Mouse (Mus musculus) liver, embryonic 15.5 days (tissue): ENCODE measurements around the gene Cbx1. TPM values are rescaled to one million over a fixed set of nuclear protein-coding genes. Genes with fewer than 3 reads are reported as not detected.
"Not testable (repeated sequence)": the region's sequence is repeated elsewhere in the genome, so short reads cannot be mapped to it uniquely, and the experiment has no call there.

Experiments used
- ATAC-seq: fragments of 200-750 bp; cut with Nextera tagmentation; 2 replicates; pipeline ENCODE4 v1.8.0; 2017; ENCODE audit warnings: moderate number of reproducible peaks, mild to moderate bottlenecking, moderate library complexity; ENCODE audit not compliant: insufficient read depth
- H3K27ac ChIP-seq: fragments of 300-500 bp; sonication (generic); replicated peaks from 2 replicates; pipeline ENCODE4 v1.5.1; 2015; ENCODE audit warnings: mild to moderate bottlenecking, inconsistent platforms
- H3K27me3 ChIP-seq: fragments of 300-500 bp; sonication (generic); 2 replicates; pipeline ENCODE4 v1.6.1; 2015; ENCODE audit warnings: mild to moderate bottlenecking, inconsistent platforms
- H3K36me3 ChIP-seq: fragments of 300-500 bp; sonication (generic); replicated peaks from 2 replicates; pipeline ENCODE4 v1.6.1; 2015; ENCODE audit warnings: moderate library complexity, mild to moderate bottlenecking, inconsistent platforms
- H3K4me1 ChIP-seq: fragments of 300-500 bp; sonication (generic); replicated peaks from 2 replicates; pipeline ENCODE4 v1.6.1; 2015; ENCODE audit warnings: inconsistent platforms
- H3K4me2 ChIP-seq: fragments of 300-500 bp; sonication (generic); 2 replicates; pipeline ENCODE4 v1.6.1; 2015; ENCODE audit warnings: moderate library complexity, mild to moderate bottlenecking, inconsistent platforms
- H3K4me3 ChIP-seq: fragments of 300-500 bp; sonication (generic); replicated peaks from 2 replicates; pipeline ENCODE4 v1.5.1; 2015; ENCODE audit warnings: mild to moderate bottlenecking, inconsistent platforms
- H3K9ac ChIP-seq: fragments of 300-500 bp; sonication (generic); 2 replicates; pipeline ENCODE4 v1.6.1; 2015; ENCODE audit warnings: moderate library complexity, mild to moderate bottlenecking, inconsistent platforms
- H3K9me3 ChIP-seq: fragments of 300-500 bp; sonication (generic); replicated peaks from 2 replicates; pipeline ENCODE4 v1.6.1; 2016; ENCODE audit warnings: inconsistent platforms
- WGBS: fragments of 180-500 bp; shearing (Covaris S2); methylation state at CpG from one replicate; pipeline ENCODE4 v1.1.7; 2015; ENCODE audit warnings: mixed read lengths; ENCODE audit not compliant: insufficient replicate concordance; 5-methylcytosine and 5-hydroxymethylcytosine counted together
- polyA plus RNA-seq: library from polyadenylated mRNA; unstranded; fragments of >200 nt; fragmentation: Nextera tagmentation; extraction: Ambion mirVana; gene quantifications from 2 replicates; pipeline ENCODE4 v1.2.1, GENCODE M21; 2015

The Cbx1 gene
- polyA plus RNA-seq, 1 experiment from 2014 or later, result 29.8 TPM

DNA sequence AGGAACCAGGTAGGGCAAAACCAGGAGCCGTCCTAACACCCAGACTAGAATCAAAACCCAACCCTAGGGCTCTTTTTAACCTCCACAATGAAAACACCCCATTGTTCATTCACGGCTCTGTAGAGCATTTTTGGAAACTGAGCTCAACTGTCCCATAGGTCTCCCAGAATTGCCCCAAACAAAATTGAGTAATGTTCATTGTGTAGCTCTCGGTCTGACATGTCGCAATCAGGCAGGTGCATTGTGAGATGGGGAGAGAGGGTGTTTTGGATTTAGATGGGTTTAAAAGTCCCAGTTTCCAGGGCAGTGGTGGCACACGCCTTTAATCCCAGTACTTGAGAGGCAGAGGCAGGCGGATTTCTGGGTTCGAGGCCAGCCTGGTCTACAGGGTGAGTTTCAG, 50.5 kb downstream of the Cbx1 start:
- no peaks in the 10 kb centered on the region for H3K4me1 ChIP-seq
- no peaks in the 10 kb centered on the region for H3K36me3 ChIP-seq
- no peak overlapping the region for H3K4me2 ChIP-seq
- no peak overlapping the region for H3K4me3 ChIP-seq
- 60% methylated on average over 7 of the region's 7 CpGs for WGBS
- no peaks in the 10 kb centered on the region for H3K9me3 ChIP-seq
- no peak overlapping the region for H3K9ac ChIP-seq
- no peak for ATAC-seq
- H3K27me3 ChIP-seq, result peaks cover 7% of the 10 kb centered on the region; the same call in 1 of the 2 replicates
- no peak overlapping the region for H3K27ac ChIP-seq

DNA sequence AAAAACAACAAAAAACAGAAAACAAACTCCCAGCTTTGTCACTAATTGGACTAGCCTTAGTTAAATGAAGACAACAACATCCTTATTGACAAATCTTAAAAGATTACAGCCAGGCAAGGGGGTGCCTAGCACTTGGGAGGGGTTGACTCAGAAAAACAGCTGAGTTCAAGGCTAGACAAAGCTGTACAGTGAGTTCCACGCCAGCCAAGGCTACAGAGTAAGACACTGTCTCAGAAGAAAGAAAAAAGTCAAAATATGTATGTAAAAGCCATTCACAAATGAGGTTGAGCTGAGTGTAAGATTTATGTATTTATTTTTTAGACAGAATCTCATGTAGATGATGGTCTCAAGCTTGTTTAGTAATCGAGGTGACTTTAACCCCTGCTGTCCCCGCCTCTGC, 51.0 kb downstream of the Cbx1 start:
- no peaks in the 10 kb centered on the region for H3K36me3 ChIP-seq
- WGBS, result 54% methylated on average over 3 of the region's 3 CpGs
- H3K27me3 ChIP-seq, result peaks cover 7% of the 10 kb centered on the region; the same call in 1 of the 2 replicates
- H3K4me2 ChIP-seq, result no peak overlapping the region
- no peak for ATAC-seq
- H3K4me3 ChIP-seq, result no peak overlapping the region
- H3K27ac ChIP-seq, result no peak overlapping the region
- no peaks in the 10 kb centered on the region for H3K4me1 ChIP-seq
- no peaks in the 10 kb centered on the region for H3K9me3 ChIP-seq
- no peak overlapping the region for H3K9ac ChIP-seq

DNA sequence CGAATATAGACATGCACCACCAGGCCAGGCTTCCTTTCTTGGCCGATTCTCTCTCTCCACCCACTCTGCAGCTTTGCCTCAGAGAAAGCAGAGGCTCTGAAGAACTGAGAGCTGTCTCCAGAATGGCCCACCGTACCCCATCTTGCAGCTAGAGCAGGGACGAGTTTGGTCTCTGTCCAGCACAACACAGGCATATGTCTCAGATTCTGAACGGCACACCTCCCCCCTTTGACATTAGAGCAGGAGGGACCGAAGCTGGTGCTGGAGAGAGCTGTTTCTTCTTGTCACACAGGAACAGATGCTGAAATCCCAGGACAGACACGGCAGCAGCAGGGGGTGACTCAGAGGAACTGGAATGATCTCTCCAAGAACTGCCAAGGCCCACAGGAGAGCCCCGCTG, 51.4 kb downstream of the Cbx1 start:
- no peak overlapping the region for H3K27ac ChIP-seq
- H3K4me2 ChIP-seq, result no peak overlapping the region
- 47% methylated on average over 8 of the region's 8 CpGs for WGBS
- no peaks in the 10 kb centered on the region for H3K36me3 ChIP-seq
- H3K4me3 ChIP-seq, result no peak overlapping the region
- H3K9ac ChIP-seq, result no peak overlapping the region
- H3K27me3 ChIP-seq, result peaks cover 7% of the 10 kb centered on the region; the same call in 1 of the 2 replicates
- H3K4me1 ChIP-seq, result no peaks in the 10 kb centered on the region
- no peak for ATAC-seq
- H3K9me3 ChIP-seq, result no peaks in the 10 kb centered on the region

DNA sequence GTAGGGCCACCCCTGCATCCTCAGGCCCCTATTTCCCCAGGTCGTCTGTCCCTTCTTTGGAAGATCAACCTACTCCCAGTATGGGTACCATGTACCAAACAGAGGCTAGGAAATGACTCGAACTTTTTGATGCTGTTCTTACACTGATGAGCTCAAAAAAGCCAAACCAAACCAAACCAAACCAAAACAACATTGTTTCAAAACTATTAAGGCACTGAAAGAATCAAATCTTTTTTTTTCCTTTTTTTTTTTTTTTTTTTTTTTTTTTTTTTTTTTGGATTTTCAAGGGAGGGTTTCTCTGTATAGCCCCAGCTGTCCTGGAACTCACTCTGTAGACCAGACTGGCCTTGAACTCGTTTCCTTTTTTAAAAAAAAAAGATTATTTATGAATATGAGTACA, 54.7 kb downstream of the Cbx1 start:
- Histone ChIP-seq H3K36me3 (no peaks in the 10 kb centered on the region), H3K4me1 (no peaks in the 10 kb centered on the region), H3K27me3 (peaks cover 14% of the 10 kb centered on the region), H3K4me2 (no peak overlapping the region), H3K27ac (no peak overlapping the region), H3K9ac (no peak overlapping the region), H3K9me3 (no peaks in the 10 kb centered on the region), H3K4me3 (no peak overlapping the region)
- ATAC-seq, result no peak
- 32% methylated on average over 3 of the region's 3 CpGs for WGBS

GRCm38 (mm10) chr11:96847240-96847639, 58.3 kb downstream of the Cbx1 start:
- Histone ChIP-seq H3K27me3 (peaks cover 38% of the 10 kb centered on the region), H3K4me3 (no peak overlapping the region), H3K9ac (no peak overlapping the region), H3K4me1 (peaks cover 12% of the 10 kb centered on the region), H3K27ac (no peak overlapping the region), H3K4me2 (no peak overlapping the region), H3K9me3 (no peaks in the 10 kb centered on the region), H3K36me3 (no peaks in the 10 kb centered on the region)
- ATAC-seq, result no peak
- 32% methylated on average over 3 of the region's 3 CpGs for WGBS

GRCm38 (mm10) chr11:96848694-96849093, 59.8 kb downstream of the Cbx1 start:
- Histone ChIP-seq H3K36me3 (no peaks in the 10 kb centered on the region), H3K27ac (no peak overlapping the region), H3K4me2 (no peak overlapping the region), H3K9ac (no peak overlapping the region), H3K27me3 (peaks cover 38% of the 10 kb centered on the region), H3K4me3 (no peak overlapping the region), H3K4me1 (peaks cover 12% of the 10 kb centered on the region), H3K9me3 (no peaks in the 10 kb centered on the region)
- WGBS, result 67% methylated on average over 9 of the region's 9 CpGs
- no peak for ATAC-seq

- H3K9me3 ChIP-seq, H3K27ac ChIP-seq, H3K9ac ChIP-seq, H3K36me3 ChIP-seq, ATAC-seq: not testable (repeated sequence)
- Histone ChIP-seq H3K4me3 (peak overlapping the region; percentile 58), H3K4me1 (peaks cover 12% of the 10 kb centered on the region), H3K4me2 (peak overlapping the region; percentile 69), H3K27me3 (peaks cover 41% of the 10 kb centered on the region)
- 56% methylated on average over 5 of the region's 5 CpGs for whole genome bisulfite sequencing
Observed at GRCm38 (mm10) chr11:96849145-96849544, 60.2 kb downstream of the Cbx1 start.

DNA sequence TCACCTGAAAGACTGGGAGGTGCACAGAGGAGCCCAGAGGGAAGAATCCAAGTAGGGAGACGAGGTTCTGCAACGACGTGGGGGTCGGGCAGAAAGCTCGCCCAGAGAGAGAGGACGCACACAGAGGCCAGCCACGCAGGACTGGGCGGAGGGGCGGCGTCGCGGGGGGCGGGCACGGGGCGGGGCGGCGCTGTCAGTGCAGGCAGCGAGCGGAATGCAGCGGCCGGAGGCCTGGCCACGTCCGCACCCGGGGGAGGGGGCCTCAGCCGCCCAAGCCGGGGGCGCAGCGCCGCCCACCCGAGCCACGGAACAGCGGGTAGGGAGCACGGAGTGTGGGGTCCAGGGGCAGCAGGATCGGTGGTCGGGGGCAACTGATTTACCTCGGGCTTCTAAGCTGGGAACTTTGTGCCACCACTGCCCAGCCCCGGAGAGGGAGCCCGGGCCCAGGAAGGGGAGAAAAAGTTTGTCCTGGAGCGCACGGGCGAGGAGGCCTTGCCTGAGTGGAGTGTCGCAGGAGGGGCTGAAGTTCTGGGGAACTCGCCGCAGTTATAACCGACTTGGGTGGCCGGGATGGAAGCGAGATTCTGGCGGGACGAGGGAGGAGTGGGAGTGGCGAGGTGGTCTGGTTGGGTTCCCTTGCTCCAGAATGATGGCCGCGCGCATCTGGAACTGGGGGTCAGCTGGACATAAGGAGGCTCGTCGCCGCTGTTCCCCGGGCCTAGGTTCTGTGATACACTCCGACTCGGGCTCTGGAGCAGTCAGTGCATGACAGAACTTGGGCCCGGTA, 60.9 kb downstream of the Cbx1 start, which contains the start of gene Copz2:
Gene Copz2, plus strand, starts transcription at position 190 of the 787 bp plus-strand sequence.
- Histone ChIP-seq H3K27me3 (peaks cover 45% of the 10 kb centered on the region), H3K9ac (peak within 1 kb of the TSS; percentile 45; the same call in 1 of the 2 replicates)

GRCm38 (mm10) chr11:96857446-96857845, 68.5 kb downstream of the Cbx1 start:
- no peak overlapping the region for H3K9ac ChIP-seq
- 53% methylated on average over 5 of the region's 5 CpGs for WGBS
- H3K4me3 ChIP-seq, result no peak overlapping the region
- H3K4me2 ChIP-seq, result no peak overlapping the region
- peaks cover 21% of the 10 kb centered on the region for H3K4me1 ChIP-seq
- H3K27me3 ChIP-seq, result peaks cover 13% of the 10 kb centered on the region
- ATAC-seq, result no peak
- H3K36me3 ChIP-seq, result no peaks in the 10 kb centered on the region
- H3K9me3 ChIP-seq, result no peaks in the 10 kb centered on the region
- no peak overlapping the region for H3K27ac ChIP-seq

More for the DNA sequence above, 60.9 kb downstream of the Cbx1 start, which contains the start of gene Copz2:
- Histone ChIP-seq H3K36me3 (no peaks in the 10 kb centered on the region), H3K4me1 (peaks cover 12% of the 10 kb centered on the region), H3K27ac (no peak within 1 kb of the TSS), H3K4me3 (peak within 1 kb of the TSS; percentile 58), H3K4me2 (peak within 1 kb of the TSS; percentile 69), H3K9me3 (no peaks in the 10 kb centered on the region)
- peak; percentile 69 for ATAC-seq
- WGBS, result 2% methylated on average over 53 of the region's 60 CpGs
